Mouse (Mus musculus): ENCODE measurements around the gene Mymx. TPM values are rescaled to one million over a fixed set of nuclear protein-coding genes. Genes with fewer than 3 reads are reported as not detected.
A peak's percentile ranks its signal among the peaks of the same experiment; 100 is the strongest.

Mymx gene
- polyA plus RNA-seq, 1 experiment from 2014 or later, result 7.4 TPM

- no peak overlapping the region for H3K4me3 ChIP-seq (ENCODE audit: low read length)
- peaks cover 29% of the 10 kb centered on the region for H3K4me1 ChIP-seq (ENCODE audit: insufficient read depth, low read length)
- H3K9me3 ChIP-seq (ENCODE audit: low read length), result no peaks in the 10 kb centered on the region
These were observed 26.6 kb downstream of the Mymx start for GRCm38 (mm10) chr17:45575123-45575897.

GRCm38 (mm10) chr17:45574129-45574761 lies 27.7 kb downstream of the Mymx start:
- no peaks in the 10 kb centered on the region for H3K9me3 ChIP-seq (ENCODE audit: low read length)
- peak; percentile 64 for ATAC-seq (ENCODE audit: low FRiP score, low TSS enrichment)
- WGBS, result 2% methylated on average over 17 of the region's 17 CpGs

More at GRCm38 (mm10) chr17:45575123-45575897, 26.6 kb downstream of the Mymx start:
- H3K27me3 ChIP-seq (ENCODE audit: insufficient read depth, low read length), result no peaks in the 10 kb centered on the region
- no peak for ATAC-seq (ENCODE audit: low FRiP score, low TSS enrichment)
- 94% methylated on average over 8 of the region's 8 CpGs for WGBS
- H3K4me2 ChIP-seq (replicated peaks; ENCODE audit: low read depth, low read length), result no peak overlapping the region
- peak overlapping the region; percentile 100; the same call in 1 of the 2 replicates for H3K9ac ChIP-seq (replicated peaks; ENCODE audit: low read length)
- peaks cover 14% of the 10 kb centered on the region for H3K36me3 ChIP-seq (ENCODE audit: insufficient read depth, low read length)
- peak overlapping the region; percentile 98 for H3K27ac ChIP-seq (ENCODE audit: low read length)

GRCm38 (mm10) chr17:45573780-45574123 lies 28.1 kb downstream of the Mymx start:
- H3K4me1 ChIP-seq (ENCODE audit: insufficient read depth, low read length), result peaks cover 43% of the 10 kb centered on the region
- peak overlapping the region; percentile 100 for H3K9ac ChIP-seq (replicated peaks; ENCODE audit: low read length)
- H3K27me3 ChIP-seq (ENCODE audit: insufficient read depth, low read length), result no peaks in the 10 kb centered on the region
- peak overlapping the region; percentile 62 for H3K4me2 ChIP-seq (replicated peaks; ENCODE audit: low read depth, low read length)
- peak overlapping the region; percentile 100 for H3K4me3 ChIP-seq (ENCODE audit: low read length)
- H3K36me3 ChIP-seq (ENCODE audit: insufficient read depth, low read length), result peaks cover 30% of the 10 kb centered on the region
- H3K9me3 ChIP-seq (ENCODE audit: low read length), result no peaks in the 10 kb centered on the region
- peak; percentile 67 for ATAC-seq (ENCODE audit: low FRiP score, low TSS enrichment)
- H3K27ac ChIP-seq (ENCODE audit: low read length), result peak overlapping the region; percentile 98
- under 1% methylated on average over 18 of the region's 18 CpGs for whole genome bisulfite sequencing

More at GRCm38 (mm10) chr17:45574129-45574761, 27.7 kb downstream of the Mymx start:
- peak overlapping the region; percentile 100 for H3K4me3 ChIP-seq (ENCODE audit: low read length)
- peak overlapping the region; percentile 62 for H3K4me2 ChIP-seq (replicated peaks; ENCODE audit: low read depth, low read length)
- H3K36me3 ChIP-seq (ENCODE audit: insufficient read depth, low read length), result peaks cover 25% of the 10 kb centered on the region
- peak overlapping the region; percentile 98 for H3K27ac ChIP-seq (ENCODE audit: low read length)
- peak overlapping the region; percentile 100 for H3K9ac ChIP-seq (replicated peaks; ENCODE audit: low read length)
- H3K4me1 ChIP-seq (ENCODE audit: insufficient read depth, low read length), result peaks cover 40% of the 10 kb centered on the region
- no peaks in the 10 kb centered on the region for H3K27me3 ChIP-seq (ENCODE audit: insufficient read depth, low read length)

GRCm38 (mm10) chr17:45573087-45573779 lies 28.7 kb downstream of the Mymx start, which contains the start of gene Hsp90ab1:
TSS of gene Hsp90ab1 (minus strand) at chr17:45573271.
- no peaks in the 10 kb centered on the region for H3K9me3 ChIP-seq (ENCODE audit: low read length)
- peak; percentile 88 for ATAC-seq (ENCODE audit: low FRiP score, low TSS enrichment)
- peak within 1 kb of the TSS; percentile 100 for H3K4me3 ChIP-seq (ENCODE audit: low read length)
- H3K9ac ChIP-seq (replicated peaks; ENCODE audit: low read length), result peak within 1 kb of the TSS; percentile 100
- H3K36me3 ChIP-seq (ENCODE audit: insufficient read depth, low read length), result peaks cover 35% of the 10 kb centered on the region
- peaks cover 43% of the 10 kb centered on the region for H3K4me1 ChIP-seq (ENCODE audit: insufficient read depth, low read length)
- peak within 1 kb of the TSS; percentile 72 for H3K4me2 ChIP-seq (replicated peaks; ENCODE audit: low read depth, low read length)
- H3K27me3 ChIP-seq (ENCODE audit: insufficient read depth, low read length), result no peaks in the 10 kb centered on the region
- under 1% methylated on average over 41 of the region's 41 CpGs for WGBS
- H3K27ac ChIP-seq (ENCODE audit: low read length), result peak within 1 kb of the TSS; percentile 98

- peak overlapping the region; percentile 98 for H3K27ac ChIP-seq (ENCODE audit: low read length)
- peak; percentile 62 for ATAC-seq (ENCODE audit: low FRiP score, low TSS enrichment)
- H3K4me3 ChIP-seq (ENCODE audit: low read length), result peak overlapping the region; percentile 100
- H3K4me1 ChIP-seq (ENCODE audit: insufficient read depth, low read length), result peaks cover 43% of the 10 kb centered on the region
- under 1% methylated on average over 55 of the region's 57 CpGs for WGBS
- no peaks in the 10 kb centered on the region for H3K27me3 ChIP-seq (ENCODE audit: insufficient read depth, low read length)
- no peaks in the 10 kb centered on the region for H3K9me3 ChIP-seq (ENCODE audit: low read length)
- H3K4me2 ChIP-seq (replicated peaks; ENCODE audit: low read depth, low read length), result peak overlapping the region; percentile 72
- peak overlapping the region; percentile 100 for H3K9ac ChIP-seq (replicated peaks; ENCODE audit: low read length)
- peaks cover 41% of the 10 kb centered on the region for H3K36me3 ChIP-seq (ENCODE audit: insufficient read depth, low read length)
These were observed 29.5 kb downstream of the Mymx start for GRCm38 (mm10) chr17:45572103-45573086.

GRCm38 (mm10) chr17:45569999-45570398 lies 31.9 kb downstream of the Mymx start:
- no peaks in the 10 kb centered on the region for H3K27me3 ChIP-seq (ENCODE audit: insufficient read depth, low read length)
- H3K9me3 ChIP-seq (ENCODE audit: low read length), result no peaks in the 10 kb centered on the region
- H3K36me3 ChIP-seq (ENCODE audit: insufficient read depth, low read length), result peaks cover 53% of the 10 kb centered on the region
- 85% methylated on average over 4 of the region's 4 CpGs for WGBS
- no peak overlapping the region for H3K27ac ChIP-seq (ENCODE audit: low read length)
- ATAC-seq (ENCODE audit: low FRiP score, low TSS enrichment), result no peak
- no peak overlapping the region for H3K4me3 ChIP-seq (ENCODE audit: low read length)
- no peak overlapping the region for H3K9ac ChIP-seq (replicated peaks; ENCODE audit: low read length)
- H3K4me2 ChIP-seq (replicated peaks; ENCODE audit: low read depth, low read length), result no peak overlapping the region
- H3K4me1 ChIP-seq (ENCODE audit: insufficient read depth, low read length), result peaks cover 54% of the 10 kb centered on the region

- H3K27ac ChIP-seq (ENCODE audit: low read length), result no peak overlapping the region
- WGBS, result 83% methylated on average over 12 of the region's 12 CpGs
- H3K36me3 ChIP-seq (ENCODE audit: insufficient read depth, low read length), result peaks cover 53% of the 10 kb centered on the region
- no peak overlapping the region for H3K9ac ChIP-seq (replicated peaks; ENCODE audit: low read length)
- no peak for ATAC-seq (ENCODE audit: low FRiP score, low TSS enrichment)
- H3K4me2 ChIP-seq (replicated peaks; ENCODE audit: low read depth, low read length), result no peak overlapping the region
- H3K9me3 ChIP-seq (ENCODE audit: low read length), result no peaks in the 10 kb centered on the region
- H3K4me1 ChIP-seq (ENCODE audit: insufficient read depth, low read length), result peaks cover 50% of the 10 kb centered on the region
- H3K27me3 ChIP-seq (ENCODE audit: insufficient read depth, low read length), result no peaks in the 10 kb centered on the region
- no peak overlapping the region for H3K4me3 ChIP-seq (ENCODE audit: low read length)
These were observed 32.9 kb downstream of the Mymx start for GRCm38 (mm10) chr17:45568990-45569389.

GRCm38 (mm10) chr17:45567162-45567601 lies 34.7 kb downstream of the Mymx start:
- Histone ChIP-seq H3K4me3 (ENCODE audit: low read length) (no peak overlapping the region), H3K4me2 (replicated peaks; ENCODE audit: low read depth, low read length) (no peak overlapping the region), H3K27ac (ENCODE audit: low read length) (peak overlapping the region; percentile 20; the same call in 1 of the 2 replicates), H3K27me3 (ENCODE audit: insufficient read depth, low read length) (no peaks in the 10 kb centered on the region), H3K9ac (replicated peaks; ENCODE audit: low read length) (peak overlapping the region; percentile 6; the same call in 1 of the 2 replicates), H3K36me3 (ENCODE audit: insufficient read depth, low read length) (peaks cover 53% of the 10 kb centered on the region), H3K4me1 (ENCODE audit: insufficient read depth, low read length) (peaks cover 50% of the 10 kb centered on the region), H3K9me3 (ENCODE audit: low read length) (no peaks in the 10 kb centered on the region)
- ATAC-seq (ENCODE audit: low FRiP score, low TSS enrichment), result no peak
- 26% methylated on average over 4 of the region's 4 CpGs for WGBS

Data from kidney, embryonic 16.5 days (tissue).